Mouse (Mus musculus) subcutaneous adipose tissue, adult 2 months (tissue): ENCODE data around the gene Nrbp1. TPM values are rescaled to one million over a fixed set of nuclear protein-coding genes. Genes with fewer than 3 reads are reported as not detected.

ENCODE experiments used
- polyA plus RNA-seq: library from polyadenylated mRNA; depleted of rRNA; stranded (reverse); fragments of >200 nt; gene quantifications from 2 replicates; pipeline ENCODE4 v1.2.3, GENCODE M21; 2012; ENCODE audit warnings: low replicate concordance; rRNA removed

Gene Nrbp1
- 140 and 206 TPM in 2 replicates for polyA plus RNA-seq

GRCm38 (mm10) chr5:31240637-31241521 is at the start of gene Nrbp1, which contains the start of gene Gm9970:
Gene Nrbp1 (plus strand): TSS chr5:31240864.
Gene Gm9970 (minus strand): TSS chr5:31241232.

GRCm38 (mm10) chr5:31192939-31193630 is 47.6 kb upstream of the Nrbp1 start, which contains the start of the genes Snx17 and Eif2b4:
Gene Snx17 (plus strand): TSS chr5:31193227.
Gene Eif2b4 (minus strand): TSS chr5:31193430.

GRCm38 (mm10) chr5:31201742-31202590 is 38.7 kb upstream of the Nrbp1 start, which contains the start of gene Zfp513:
Gene Zfp513 (minus strand): TSS chr5:31202303.

GRCm38 (mm10) chr5:31220448-31221303 is 20.0 kb upstream of the Nrbp1 start, which contains the start of gene Ppm1g:
Gene Ppm1g (minus strand): TSS chr5:31220687.

GRCm38 (mm10) chr5:31251541-31252101 is 11.0 kb downstream of the Nrbp1 start, which contains the start of gene Krtcap3:
Gene Krtcap3 (plus strand): TSS chr5:31251691.

GRCm38 (mm10) chr5:31290521-31291360 is 50.1 kb downstream of the Nrbp1 start, which contains the start of gene Ift172:
Gene Ift172 (minus strand): TSS chr5:31291116.

DNA sequence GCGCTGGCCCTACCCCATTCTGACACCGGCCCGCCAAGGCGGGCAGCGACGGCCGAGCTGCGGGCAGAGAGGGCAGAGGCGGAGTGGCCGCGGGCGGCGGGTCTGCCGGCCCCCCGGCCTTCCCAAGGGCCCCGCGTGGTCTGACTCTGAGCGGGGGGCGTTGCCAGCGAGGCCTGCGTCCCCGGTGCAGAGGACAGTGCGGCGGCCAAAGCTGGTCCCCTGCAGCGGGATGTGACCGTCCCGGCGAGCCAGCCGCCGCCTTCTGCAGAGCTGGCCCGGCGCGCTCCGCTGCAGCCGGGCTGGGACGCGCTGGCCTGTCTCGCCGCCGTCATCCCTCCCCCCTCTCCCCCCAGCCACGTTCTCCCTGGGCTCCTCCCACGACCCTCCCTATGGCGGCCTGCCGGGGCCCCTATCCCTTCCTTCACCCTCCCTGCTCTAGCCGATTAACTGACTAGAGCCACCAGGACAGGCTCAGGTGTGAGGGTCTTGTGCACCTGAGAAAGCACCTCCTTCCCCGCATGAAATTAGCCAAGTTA is 55.0 kb downstream of the Nrbp1 start, which contains the start of gene Fndc4:
Fndc4 (minus strand) TSS at position 475 of the 536 bp plus-strand sequence.

DNA sequence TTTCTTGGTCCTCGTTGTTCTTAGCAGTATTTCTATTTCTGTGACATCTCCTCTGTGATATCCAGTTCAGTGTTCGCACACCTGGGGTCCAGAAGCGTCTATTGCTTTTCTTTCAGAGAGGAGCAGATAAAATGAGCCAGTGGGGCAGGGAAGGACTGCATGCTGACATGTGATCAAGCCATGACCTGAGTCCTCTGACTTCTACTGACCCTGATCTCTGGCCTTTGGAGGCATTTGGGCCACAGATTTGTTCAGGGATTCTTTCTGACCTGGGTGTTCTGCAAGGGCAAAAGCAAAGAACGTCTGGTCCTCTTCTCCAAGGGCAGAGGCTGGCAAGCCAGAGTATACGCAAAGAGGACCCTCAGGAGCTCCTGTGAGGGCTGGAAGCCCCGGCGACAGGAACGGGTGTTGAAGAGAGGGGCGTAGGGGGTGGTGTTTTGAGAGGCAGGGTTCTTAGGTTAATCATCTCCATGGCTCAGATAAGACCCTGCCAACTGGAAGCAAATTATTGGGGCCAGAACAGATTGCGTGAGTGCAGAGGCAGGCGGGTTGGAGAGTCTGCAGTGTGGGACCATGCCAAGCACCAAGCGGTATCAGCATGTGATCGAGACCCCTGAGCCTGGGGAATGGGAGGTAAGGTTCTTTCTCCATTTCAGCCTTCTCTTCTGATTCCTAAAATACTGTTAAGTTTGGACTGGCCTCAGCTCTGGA is 56.5 kb downstream of the Nrbp1 start, which contains the start of gene Gckr:
Gckr (plus strand) TSS at position 397 of the 711 bp plus-strand sequence.

Other genes with a start within 250 kb of the Nrbp1 start
- 209 and 273 TPM in 2 replicates for gene Atraid, start 192.6 kb upstream of the Nrbp1 start, polyA plus RNA-seq
- gene Slc5a6, start 191.9 kb upstream of the Nrbp1 start, polyA plus RNA-seq, result 40.4 and 53.2 TPM in 2 replicates
- gene Cad, start 186.1 kb upstream of the Nrbp1 start, polyA plus RNA-seq, result 21.5 and 75.0 TPM in 2 replicates
- not detected in 2 replicates for gene Dnajc5g, start 134.6 kb upstream of the Nrbp1 start, polyA plus RNA-seq
- 0.12 TPM in 1 of 2 replicates, not detected in the other for gene Slc30a3, start 132.6 kb upstream of the Nrbp1 start, polyA plus RNA-seq
- not detected in 2 replicates for gene Trim54, start 124.2 kb upstream of the Nrbp1 start, polyA plus RNA-seq
- gene Ucn, start 102.0 kb upstream of the Nrbp1 start, polyA plus RNA-seq, result not detected in 2 replicates
- gene Mpv17, start 86.6 kb upstream of the Nrbp1 start, polyA plus RNA-seq, result 163 and 250 TPM in 2 replicates
- 4.4 and 5.4 TPM in 2 replicates for gene Gm29609, start 61.0 kb upstream of the Nrbp1 start, polyA plus RNA-seq
- 57.4 and 85.2 TPM in 2 replicates for gene Gtf3c2, start 60.7 kb upstream of the Nrbp1 start, polyA plus RNA-seq
- 108 and 112 TPM in 2 replicates for gene Snx17, start 47.6 kb upstream of the Nrbp1 start, polyA plus RNA-seq
- gene Eif2b4, start 47.4 kb upstream of the Nrbp1 start, polyA plus RNA-seq, result 39.2 and 59.8 TPM in 2 replicates
- 34.3 and 47.6 TPM in 2 replicates for gene Zfp513, start 38.6 kb upstream of the Nrbp1 start, polyA plus RNA-seq
- gene Ppm1g, start 20.2 kb upstream of the Nrbp1 start, polyA plus RNA-seq, result 30.0 and 90.9 TPM in 2 replicates
- 0.27 and 0.57 TPM in 2 replicates for gene Gm9970, start 368 bp downstream of the Nrbp1 start, polyA plus RNA-seq
- gene Krtcap3, start 10.8 kb downstream of the Nrbp1 start, polyA plus RNA-seq, result 9.7 and 58.7 TPM in 2 replicates
- gene Ift172, start 50.3 kb downstream of the Nrbp1 start, polyA plus RNA-seq, result 40.7 and 63.3 TPM in 2 replicates
- gene Fndc4, start 55.2 kb downstream of the Nrbp1 start, polyA plus RNA-seq, result 7.7 and 46.5 TPM in 2 replicates
- 0.21 and 0.28 TPM in 2 replicates for gene Gckr, start 56.6 kb downstream of the Nrbp1 start, polyA plus RNA-seq
- gene Zfp512, start 211.6 kb downstream of the Nrbp1 start, polyA plus RNA-seq, result 12.3 and 19.9 TPM in 2 replicates
- 0.09 TPM in 1 of 2 replicates, not detected in the other for gene 4930548H24Rik, start 244.9 kb downstream of the Nrbp1 start, polyA plus RNA-seq